Mouse (Mus musculus) lung, postnatal 36 days (tissue): ENCODE data around the gene Gm44790.

Source experiments
- DNase-seq: peaks from one replicate; pipeline ENCODE4 v3.0.0; 2022; ENCODE audit warnings: mixed read lengths

Gene Gm44790

DNA sequence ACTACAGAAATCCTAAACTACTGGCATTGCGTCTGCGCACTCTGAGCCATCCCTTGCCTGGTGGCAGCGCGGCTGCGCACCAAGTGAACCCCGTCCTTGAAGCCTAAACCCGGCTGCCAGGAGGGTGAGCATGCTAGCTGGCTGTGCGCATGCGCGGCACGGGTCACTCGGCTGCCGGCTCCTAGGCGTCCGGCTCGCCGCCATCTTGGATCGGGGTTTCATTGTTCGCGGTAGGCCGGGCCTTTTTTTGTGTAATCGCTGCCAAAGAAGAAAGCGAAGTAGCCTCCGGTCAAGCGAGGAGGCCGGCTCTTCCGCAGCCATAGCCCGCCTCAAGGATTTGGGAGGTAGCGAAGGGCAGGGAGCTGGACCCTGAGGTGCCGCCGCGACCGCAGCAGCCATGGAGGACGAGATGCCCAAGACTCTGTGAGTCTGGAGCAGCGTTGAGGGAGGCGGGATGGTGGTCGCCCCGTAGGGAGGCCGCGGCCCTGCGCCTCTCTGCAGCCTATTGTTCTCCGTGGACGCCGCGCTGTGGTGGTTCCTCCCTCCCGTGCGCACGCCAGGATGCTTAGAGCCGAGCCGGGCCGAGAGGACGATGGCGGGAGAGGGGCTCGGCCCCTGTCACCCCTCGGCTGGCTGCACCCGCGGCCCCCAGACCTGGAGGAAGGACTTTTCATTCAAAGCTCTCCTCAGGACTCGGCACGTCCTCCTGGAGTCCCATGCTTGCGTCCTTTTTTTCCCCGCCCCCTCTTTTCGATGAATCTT lies 22.2 kb upstream of the Gm44790 start, which contains the start of gene Tia1:
Gene Tia1, plus strand, starts transcription at position 120 of the 762 bp plus-strand sequence.
- DNase-seq, result peak; percentile 97

DNA sequence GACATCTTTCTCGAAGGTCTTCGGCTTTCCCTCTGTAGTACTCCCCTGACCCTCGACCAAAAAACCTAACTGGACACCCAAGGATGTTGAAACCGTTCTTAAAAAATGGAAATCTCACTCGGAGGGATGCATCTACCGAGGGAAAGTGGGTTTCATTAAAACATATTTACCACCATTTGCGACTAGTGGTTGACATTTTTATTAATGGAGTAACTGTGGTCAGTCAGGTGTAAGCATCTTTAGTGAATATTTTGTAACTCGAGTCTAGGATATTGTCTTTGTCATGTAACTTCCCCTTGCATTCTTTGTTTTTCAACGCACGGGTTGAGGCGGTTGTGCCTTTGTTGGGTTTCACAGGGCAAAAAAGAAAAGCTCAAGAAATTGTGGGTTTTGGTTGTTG lies 21.5 kb upstream of the Gm44790 start:
- no peak for DNase-seq

DNA sequence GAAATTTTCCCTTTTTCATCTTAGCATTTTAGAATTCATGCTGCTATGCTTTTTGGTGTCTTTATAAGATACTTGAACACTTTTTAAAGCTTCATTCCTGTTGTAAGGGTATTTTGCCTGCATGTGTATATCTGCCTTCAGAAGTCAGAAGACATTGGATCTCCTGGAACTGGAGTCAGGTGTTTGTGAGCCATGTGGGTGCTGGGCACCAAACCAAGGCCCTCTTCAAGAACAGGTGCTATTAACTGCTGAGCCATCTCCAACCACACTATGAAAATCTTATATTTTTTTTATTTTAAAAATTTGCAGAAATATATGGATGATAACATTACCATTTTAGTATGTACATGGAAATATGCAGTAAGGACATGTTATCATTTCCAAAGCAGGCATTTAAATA lies 20.2 kb upstream of the Gm44790 start:
- no peak for DNase-seq

DNA sequence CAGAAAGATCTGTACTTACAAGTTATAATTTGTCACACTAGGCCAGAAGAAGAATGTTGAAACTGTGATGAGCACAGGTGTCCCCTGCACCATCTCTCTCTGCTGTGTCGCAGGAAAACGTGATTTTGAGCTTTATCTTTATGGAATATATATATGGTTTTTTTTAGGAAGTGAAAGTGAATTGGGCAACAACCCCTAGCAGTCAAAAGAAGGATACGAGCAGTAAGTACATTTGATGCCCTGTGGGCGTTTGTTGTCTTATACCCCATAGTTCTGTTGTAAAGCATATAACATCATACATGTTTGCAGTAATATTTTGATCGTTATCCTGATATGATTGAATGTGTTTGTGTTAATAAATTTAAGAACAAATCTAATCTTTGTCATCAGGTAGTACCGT lies 7.7 kb upstream of the Gm44790 start:
- no peak for DNase-seq

DNA sequence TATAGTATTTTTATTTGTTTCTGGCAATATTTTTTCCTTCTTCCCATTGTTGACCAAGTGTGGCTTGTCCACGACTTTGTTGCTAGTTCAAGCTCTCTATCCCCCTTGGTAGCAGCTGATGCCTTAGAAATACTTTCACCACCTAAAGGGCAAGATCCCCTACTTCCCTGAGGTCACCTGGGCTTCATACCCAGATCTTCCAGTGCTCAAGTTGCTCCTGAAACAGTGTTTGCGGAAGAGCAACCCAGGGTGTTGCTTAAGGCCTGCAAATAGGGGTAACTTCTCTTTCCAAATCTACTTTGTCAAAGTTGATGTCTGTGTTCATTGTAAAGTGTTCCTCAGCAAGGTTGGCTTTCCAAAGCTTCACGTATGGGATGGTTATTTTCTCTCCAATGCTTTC lies 7.2 kb upstream of the Gm44790 start:
- no peak for DNase-seq

DNA sequence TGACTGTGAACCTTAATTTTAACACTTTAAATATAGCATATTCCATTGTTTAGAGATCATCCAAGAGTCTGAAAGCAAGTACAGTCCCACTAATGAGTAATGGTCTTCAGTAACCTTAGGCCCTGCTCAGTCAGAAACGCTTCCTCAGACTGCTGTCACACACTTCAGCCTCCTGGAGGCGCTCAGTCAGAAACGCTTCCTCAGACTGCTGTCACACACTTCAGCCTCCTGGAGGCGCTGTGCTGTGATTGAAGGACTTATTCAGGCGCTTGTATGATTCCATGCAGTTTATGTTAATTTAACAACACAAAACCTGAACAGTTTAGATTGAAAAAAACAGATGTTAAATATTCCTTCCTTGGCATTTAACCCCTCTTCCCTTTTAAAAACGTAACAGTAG lies 6.0 kb upstream of the Gm44790 start:
- DNase-seq, result no peak

DNA sequence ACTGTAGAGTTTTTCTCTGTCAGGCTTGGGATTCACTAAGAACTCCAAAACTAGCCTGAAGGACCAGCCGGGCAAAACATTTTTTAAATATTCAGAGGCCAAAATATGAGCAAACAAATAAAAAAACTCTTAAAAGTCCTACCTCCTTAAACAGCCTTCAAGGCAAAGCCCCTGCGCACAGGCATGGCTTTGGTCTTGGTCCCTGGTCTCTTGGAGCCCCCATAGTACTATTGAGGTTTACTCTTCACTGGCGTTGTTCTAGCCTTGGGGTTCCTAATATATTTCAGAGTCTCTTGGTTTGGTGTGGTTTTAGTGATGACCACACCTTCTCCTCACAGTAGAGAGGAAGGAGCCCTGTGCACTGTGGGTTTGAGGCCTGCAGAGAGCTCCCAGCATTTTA lies 5.1 kb downstream of the Gm44790 start:
- no peak for DNase-seq

DNA sequence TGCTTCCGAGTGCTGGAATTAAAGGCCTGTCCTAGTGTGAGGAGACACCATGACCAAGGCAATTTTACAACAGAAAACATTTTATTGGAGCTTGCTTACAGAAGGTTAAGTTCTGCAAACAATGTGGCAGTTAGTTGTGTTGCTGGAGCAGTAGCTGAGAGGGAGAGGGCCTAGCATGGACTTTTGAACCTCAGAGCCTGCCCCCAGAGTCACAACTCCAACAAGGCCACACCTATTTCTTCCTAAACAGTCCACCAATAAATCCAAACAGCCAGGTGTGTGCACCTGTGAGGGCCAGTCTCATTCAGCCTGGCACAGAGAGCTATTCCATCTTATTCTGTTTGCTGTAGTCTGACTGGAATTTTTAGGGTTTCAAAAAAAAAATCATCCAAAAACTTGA lies 7.2 kb downstream of the Gm44790 start:
- DNase-seq, result no peak

DNA sequence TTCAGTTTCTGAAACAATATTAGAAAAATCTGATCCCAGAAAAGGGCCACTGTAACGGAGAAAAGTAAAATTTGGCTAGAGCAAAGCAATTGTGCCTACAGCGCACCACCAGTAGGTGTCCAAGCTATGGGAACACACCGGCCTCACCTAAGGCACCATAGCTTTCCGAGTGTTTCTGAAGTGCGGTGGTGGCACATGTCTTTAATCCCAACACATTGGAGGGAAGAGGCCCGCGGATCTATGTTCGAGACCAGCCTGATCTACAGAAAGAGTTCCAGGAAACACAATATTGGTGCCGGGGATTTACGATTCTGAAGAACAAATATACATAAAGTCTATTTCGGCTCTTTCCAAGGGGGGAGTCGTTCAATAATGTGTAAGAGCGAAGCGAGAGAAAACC lies 11.3 kb downstream of the Gm44790 start:
- DNase-seq, result peak; percentile 66

DNA sequence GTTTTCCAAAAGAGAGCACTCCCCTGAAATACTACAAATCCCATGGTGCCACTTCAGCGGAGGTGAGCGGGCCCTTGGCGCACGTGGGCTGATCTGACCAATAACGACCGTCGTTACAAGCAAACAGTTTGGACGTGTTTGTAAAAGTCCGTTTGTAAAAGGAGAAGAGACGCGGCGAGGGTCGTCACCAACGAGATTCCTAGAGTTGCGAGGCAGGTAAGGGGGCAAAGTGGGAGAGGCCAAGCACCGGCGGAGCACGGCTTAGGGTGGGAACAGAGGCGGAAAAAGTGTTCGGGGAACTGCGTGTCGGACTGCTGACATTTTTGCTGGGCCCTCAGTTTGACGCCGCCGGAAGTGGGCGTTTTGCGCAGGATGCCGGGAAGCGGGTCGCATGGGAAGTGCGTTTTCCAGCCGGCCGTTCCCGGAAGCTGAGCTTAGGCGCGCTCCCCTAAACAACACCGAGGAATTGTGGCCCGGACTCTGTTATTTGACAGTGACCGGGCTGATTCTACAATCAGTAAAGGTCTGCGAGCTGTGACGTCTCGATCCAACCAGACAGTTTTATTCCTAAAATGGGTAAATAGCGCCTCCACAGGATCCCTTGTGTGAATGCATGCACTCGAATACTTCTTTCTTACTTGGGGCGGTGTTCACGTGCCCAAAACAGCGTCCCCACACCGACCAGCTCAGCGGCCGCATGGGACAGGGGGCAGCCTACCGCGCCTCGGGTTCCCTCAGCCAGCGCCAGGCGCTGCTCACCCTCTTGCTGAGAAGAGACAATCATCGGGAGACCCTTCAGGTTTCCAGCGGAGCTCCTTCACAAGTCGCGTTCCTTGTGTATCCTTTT lies 12.0 kb downstream of the Gm44790 start, which contains the start of gene C87436:
Gene C87436, plus strand, starts transcription at position 103 of the 847 bp plus-strand sequence.
- DNase-seq, result peak; percentile 96

DNA sequence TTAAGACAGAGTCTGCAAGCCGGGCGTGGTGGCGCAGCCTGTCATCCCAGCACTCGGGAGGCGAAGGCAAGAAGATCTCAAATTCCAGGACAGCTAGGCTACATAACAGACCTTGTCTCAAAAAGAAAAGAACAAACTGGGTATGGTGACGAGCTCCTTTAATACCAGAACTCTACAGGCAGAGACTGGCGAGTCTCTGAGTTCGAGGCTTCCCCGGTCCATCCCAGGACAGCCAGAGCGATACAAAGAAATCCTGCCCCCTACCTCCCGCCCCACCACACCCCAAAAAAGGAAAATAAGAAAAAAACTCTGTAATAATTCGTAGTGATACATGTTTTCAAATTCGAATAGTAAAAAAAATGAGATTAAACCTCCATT lies 12.7 kb downstream of the Gm44790 start:
- no peak for DNase-seq

DNA sequence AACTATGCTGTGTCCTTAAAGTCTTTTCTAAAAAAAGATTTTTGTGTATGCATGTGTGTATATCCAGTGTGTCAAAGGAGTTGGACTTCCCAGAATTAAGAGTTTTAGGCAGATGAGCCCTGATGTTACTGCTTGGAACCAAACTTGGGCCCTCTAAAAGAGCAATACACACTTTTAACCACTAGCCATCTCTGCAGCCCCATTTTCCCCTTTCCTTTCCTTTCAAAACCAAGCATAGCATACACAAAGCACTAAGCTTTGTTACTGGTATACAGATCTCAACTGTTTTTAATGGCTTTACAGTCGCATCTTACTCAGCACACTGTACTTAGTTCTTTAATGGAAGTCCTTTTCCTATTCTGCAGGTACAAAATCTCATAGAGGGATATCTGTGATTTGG lies 13.1 kb downstream of the Gm44790 start:
- DNase-seq, result no peak

DNA sequence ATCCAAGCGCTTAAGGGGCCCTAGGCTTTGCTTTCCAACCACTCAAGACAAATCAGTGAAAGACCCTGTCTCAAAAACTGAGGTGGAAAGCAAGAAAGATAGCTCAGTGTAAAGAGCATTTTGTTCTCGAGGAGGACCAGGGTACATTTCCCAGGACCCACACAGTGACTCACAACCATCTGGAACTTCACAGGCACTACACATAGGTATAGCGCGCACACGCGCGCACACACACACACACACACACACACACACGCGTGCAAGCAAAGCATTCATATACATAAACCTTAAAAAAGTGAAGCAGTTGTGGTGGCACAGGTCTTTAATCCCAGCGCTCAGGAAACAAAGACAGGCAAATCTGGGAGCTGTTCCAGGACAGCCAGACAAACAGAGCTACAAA lies 15.1 kb downstream of the Gm44790 start:
- DNase-seq, result no peak

DNA sequence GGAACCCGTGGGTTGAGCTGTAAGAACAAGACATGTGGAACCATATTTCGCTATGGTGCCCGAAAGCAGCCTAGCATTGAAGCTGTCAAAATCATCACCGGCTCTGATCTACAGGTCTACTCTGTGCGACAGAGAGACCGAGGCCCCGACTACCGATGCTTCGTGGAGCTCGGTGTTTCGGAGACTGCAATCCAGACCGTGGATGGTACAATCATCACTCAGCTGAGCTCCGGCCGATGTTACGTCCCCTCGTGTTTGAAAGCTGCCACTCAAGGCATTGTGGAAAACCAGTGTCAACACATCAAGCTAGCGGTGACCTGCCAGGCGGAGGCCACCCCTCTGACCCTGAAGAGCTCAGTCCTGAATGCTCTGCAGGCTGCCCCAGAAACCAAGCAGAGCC lies 19.1 kb downstream of the Gm44790 start:
- DNase-seq, result no peak

DNA sequence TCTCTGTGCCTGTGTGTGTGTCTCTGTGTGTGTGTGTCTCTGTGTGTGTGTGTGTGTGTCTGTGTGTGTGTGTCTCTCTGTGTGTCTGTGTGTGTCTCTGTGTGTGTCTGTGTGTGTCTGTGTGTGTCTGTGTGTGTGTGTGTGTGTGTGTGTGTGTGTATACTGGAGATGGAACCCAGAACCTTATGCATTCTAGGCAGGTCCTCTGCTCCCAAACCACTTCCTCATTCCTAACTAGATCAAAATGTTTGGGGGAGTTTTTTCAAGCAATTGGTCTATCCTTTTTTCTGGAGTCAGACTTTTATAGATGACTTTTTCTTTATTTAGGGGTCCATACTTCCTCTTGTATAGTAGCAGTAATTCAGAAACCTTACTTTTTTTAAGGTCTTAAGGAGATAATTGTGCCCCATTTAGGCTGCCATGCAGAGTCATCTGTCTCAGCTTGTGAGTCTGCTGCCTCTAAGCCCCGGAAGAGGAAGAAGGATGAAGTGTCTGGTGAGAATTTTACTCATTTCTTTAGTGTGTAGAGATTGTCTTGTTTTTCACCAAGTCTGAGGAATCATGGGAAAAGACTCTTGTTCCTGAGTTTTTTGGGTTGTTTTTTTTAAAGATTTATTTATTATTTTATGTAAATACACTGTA lies 20.6 kb downstream of the Gm44790 start:
- no peak for DNase-seq

DNA sequence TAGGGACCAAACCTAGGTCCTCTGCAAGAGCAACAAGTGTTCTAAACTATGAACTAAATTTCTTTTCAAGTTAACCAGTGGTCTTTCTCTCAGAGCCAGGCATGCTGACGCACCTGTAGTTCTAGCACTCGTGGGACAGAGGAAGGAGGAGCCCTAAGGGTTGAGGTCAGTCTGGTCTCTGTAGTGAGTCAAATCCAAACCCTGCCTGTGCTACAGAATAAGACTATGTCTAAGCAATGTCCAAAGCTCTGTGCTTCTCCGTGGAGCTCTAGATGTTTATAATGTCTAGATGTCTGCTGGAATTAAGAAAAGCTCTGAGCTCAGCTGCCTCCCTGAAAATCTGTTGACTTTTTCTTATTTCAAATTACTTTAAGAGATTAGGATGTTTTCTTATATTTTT lies 30.3 kb downstream of the Gm44790 start:
- no peak for DNase-seq

DNA sequence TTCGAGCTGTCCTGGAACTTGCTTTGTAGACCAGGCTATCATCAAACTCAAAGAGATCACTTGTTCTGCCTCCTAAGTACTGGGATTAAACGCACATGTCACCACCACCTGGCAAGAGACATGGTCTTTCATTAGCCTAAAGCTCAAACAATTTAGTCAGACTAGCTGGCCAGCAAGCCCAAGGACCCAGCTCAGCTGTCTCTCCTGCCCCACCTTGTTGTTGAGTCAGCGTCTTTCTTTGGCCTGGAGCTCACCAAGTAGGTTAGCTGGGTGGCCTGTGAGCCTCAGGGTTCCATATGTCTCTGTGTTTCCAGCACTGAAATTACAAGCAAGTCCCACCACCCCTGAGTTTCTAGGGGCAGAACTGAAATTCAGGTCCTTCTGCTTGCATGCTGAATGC lies 36.6 kb downstream of the Gm44790 start:
- DNase-seq, result no peak

DNA sequence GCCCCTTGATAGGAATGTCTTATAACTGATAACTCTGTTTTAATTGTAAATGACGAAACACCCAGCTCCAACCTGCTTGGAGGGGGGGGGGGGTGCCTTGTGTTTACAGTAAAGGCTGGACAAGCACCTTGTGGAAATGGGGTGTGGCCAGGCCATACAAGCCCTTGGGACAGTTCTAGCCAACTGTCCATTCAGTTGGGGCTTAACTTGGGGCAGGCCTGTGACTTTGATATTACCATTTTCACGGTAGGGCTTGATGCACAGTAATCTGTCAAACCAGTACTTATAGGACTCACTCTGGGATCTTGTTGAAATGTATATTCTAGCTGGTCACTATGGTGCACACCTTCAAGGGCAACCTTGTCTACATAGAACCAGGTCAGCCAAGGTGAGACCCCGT lies 44.9 kb downstream of the Gm44790 start:
- DNase-seq, result no peak

DNA sequence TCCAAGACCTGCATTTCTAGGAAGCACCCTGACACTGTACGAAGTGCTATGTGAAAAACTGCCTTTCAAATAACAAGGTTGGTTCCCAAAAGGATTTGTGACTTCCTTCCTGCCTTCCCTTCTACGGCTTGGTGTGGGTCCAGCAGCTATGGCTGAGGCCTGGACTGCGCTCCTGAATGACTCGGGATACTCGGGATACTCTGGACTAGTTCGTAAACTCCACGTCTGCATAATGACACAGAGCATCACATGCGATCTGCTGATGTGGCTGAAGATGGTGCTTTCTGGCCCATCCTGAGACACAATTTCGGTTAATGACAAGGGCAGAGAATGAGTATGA lies 45.3 kb downstream of the Gm44790 start:
- no peak for DNase-seq

DNA sequence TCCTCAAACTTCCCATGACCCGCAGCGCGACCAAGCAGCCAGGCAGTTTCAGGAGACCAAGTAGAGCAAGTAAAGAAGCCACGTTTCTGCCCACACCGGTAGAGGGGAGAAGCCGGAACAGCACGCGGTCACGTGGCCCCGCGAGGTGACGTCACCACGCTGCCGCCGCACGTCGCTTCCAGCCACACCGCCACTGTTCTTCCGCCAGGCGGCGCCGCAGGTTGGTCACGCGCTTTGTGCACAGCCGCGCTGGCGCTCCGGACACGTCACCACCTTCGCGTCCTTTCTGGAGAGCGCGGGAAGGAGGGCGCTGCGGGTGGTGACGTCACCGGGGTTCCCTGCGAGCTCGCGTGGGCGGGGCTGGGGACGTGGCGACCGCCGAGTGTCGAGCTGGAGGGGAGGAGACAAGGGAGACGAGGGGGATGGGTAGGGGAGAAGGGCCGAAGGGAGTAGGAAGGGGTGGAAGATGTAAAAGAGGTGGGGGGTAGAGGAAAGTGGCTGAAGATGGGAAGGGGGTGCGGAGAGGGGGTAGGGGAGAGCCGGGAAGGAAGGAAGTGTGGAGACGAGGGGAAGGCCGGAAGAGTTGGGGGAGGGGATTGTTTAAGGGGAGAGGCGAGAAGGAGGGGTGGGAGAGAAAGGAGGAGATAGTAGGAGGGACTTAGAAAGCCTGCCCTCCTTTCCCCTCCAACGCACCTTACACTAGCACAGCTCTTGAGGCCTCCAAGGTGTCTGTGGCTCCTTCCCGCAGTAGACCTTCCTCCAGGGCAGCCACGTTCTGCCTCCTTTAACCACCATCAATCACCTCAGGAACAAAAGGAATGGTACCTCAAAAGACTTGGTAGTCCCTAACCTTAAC lies 45.9 kb downstream of the Gm44790 start:
- peak; percentile 100 for DNase-seq

DNA sequence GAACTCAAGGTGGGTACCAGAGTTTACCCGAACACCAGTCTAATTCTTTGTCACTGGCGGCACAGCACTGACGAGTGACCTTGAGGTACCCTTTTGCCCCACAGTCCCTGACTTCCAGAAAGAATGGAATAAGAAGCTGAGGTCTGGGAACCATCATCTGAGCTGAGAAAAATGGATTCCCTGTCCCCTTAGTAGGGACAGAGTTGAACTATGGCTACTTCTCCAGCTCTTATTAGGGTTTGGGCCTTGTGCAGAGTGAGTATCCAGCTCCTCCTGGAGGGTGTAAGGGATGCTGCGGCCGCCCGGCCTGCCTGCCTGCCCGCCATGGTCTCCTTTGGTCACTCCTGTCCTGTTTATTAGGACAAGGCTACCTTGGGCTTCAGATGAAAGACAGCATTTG lies 46.6 kb downstream of the Gm44790 start:
- no peak for DNase-seq

DNA sequence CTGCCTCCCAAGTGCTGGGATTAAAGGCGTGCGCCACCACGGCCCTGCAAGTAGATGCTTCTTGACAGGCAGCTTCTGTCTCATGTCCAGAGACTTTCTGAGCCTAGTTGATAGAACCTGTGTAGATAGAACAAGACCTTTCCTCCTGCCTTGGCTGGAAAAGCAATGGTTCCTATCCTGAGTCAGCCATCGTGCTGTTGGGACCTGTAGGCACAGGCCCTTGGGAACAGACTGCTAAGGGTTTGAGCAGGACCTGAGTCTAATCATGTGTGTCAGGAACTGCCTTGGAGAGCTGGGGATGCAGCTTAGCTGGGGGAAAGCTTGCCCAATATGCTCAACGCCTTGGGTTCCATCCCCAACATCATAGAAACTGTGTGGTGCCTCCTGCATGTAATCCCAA lies 47.6 kb downstream of the Gm44790 start:
- no peak for DNase-seq

DNA sequence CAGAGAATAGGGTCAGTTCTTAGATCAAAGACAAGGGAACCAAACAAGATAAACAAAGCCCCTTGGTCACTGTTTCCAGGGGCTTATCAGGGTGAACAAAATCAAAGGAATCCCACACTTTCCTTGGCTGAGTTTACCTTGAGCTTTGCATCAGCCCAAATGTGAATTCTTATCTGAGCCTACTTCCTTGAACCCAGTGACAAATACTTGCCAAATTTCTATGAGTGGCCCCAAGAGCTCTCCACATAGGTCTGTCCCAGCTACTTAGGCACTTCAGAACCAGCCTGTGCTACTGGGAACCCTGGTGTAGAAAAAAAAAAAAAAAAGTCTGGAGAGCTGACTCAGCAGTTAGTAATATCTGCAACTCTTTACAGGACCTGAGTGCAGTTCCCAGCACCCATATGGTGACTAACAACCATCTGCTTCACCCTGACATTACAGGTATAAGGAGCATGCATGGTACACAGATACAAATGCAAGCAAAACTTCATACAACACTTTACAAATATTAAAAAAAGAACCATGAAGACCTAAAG lies 48.3 kb downstream of the Gm44790 start:
- peak; percentile 65 for DNase-seq
